Mouse (Mus musculus) embryo, embryonic 10.5 days (tissue): ENCODE data around the gene Ch25h.

Experiments
- DNase-seq: peaks from one replicate; pipeline ENCODE4 v3.0.0-alpha.2; 2015; ENCODE audit warnings: low spot score

The Ch25h gene

GRCm38 (mm10) chr19:34468216-34468615 is 6.7 kb downstream of the Ch25h start:
- no peak for DNase-seq

DNA sequence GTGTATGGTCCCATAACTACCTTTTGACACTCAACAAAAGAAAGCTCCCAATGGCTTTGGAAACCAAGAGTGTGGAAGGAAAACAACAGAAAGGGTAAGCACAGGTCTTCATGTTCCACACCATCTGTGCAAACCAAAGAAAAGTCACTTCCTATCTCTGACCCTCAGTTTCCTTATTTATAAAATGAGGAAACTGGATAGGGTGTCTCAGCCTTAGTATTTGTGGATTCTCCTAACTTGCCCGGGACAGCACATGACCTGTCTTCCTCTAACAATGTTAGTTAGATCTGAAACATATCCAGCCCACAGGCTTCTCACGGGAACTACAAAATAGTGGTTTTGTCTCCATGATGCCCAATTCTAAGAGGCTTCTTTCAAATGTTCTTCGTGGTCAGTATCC is 10.5 kb downstream of the Ch25h start:
- DNase-seq, result no peak

- no peak for DNase-seq
Measured at GRCm38 (mm10) chr19:34461451-34462019, 13.4 kb downstream of the Ch25h start.

DNA sequence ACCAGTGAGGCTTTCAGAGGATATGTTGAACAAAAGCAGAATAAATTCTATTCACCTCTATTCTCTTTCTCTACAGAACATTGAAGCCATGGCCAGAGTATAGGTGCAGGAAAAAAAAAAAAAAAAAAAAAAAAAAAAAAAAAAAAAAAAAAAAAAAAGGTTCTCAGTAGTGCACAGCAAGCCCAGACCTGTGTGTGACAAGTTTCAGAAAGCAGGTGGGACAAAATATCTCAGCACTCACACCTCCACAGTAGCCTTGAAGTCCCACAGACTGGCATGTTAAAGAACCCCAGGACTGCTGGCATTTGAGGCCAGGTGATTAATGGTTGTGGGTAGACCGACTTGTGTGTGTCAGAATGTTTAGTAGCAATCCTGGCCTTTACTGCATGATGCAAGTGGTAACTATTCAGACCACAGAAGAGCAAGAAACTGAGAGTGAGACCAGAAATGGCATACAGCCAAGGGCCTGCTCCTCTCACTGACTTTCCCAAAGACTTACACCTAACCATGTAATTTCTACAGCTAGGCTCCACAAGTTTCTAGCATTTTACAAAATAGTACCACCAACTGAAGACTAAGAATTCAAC is 24.1 kb downstream of the Ch25h start:
- DNase-seq, result no peak

GRCm38 (mm10) chr19:34448851-34449250 is 26.1 kb downstream of the Ch25h start:
- DNase-seq, result no peak

- peak; percentile 36 for DNase-seq
Measured at GRCm38 (mm10) chr19:34445410-34446012, 29.5 kb downstream of the Ch25h start.

DNA sequence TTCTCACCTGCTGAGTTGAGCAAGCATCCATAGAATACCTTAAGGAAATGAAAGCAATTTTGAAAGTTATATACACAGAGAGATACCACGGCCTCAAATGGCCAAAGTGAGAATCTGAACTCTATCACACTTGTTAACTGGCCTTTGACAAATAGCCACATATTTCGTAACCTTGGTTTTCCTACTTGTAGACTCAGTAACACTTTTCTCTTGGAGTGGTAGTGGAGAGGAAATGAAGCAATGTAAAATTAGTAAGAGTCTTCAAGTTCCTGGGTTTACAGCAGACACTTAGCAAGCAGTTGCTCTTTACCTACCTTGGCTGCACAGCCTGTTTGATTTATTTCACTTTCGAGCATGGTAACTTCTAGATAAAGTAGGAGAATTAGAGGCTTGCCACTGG is 30.2 kb downstream of the Ch25h start:
- DNase-seq, result no peak

- no peak for DNase-seq
Measured at GRCm38 (mm10) chr19:34441979-34442378, 33.0 kb downstream of the Ch25h start.

DNA sequence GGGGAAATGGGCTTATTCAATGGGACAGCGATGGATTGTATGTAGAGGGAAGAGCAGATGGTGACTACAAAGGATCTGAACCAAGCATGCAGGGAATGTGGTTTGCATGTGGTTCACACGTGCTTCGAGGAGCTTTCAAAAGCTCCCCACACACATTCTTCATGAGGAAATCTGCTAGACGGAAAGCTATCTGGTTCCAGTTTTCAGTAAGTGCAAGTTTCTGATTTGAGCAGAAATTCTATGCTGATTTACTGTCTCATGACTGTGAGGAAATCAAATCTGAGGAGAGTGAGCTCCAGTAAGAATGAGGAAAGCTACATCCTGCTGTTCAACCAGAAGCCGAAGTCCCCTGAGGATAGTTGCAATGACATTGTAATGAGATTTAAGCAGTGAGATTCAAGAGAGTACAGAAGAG is 39.8 kb downstream of the Ch25h start:
- peak; percentile 36 for DNase-seq

GRCm38 (mm10) chr19:34431314-34431713 is 43.6 kb downstream of the Ch25h start:
- no peak for DNase-seq

GRCm38 (mm10) chr19:34423783-34424335 is 51.1 kb downstream of the Ch25h start:
- DNase-seq, result no peak
